Comparison of ENCODE assay signal across 8 mouse cellular contexts in the genomic region with DNA sequence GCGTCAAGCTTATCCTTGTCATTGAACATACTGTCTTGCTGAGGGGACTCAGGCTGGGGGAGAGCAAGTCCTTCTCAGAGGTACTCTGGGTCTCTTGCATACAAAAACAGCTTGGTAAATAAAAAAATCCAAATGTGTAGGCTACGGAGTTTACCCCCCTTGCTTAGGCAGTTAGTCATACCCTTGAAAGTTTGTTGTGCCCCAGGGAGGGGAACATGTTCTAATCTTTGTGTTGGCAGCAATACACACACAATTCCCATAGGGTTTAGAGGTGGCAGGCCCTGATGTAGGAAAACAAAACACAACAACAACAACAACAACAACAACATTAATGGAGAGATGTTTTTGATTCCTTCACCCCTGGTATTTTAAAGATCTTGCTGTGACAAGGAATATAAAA. TPM values are rescaled to one million over a fixed set of nuclear protein-coding genes. Genes with fewer than 3 reads are reported as not detected.
A peak's percentile ranks its signal among the peaks of the same experiment; 100 is the strongest.
DNase-seq lines count a peak whose midpoint lies in the region; ATAC-seq and TF ChIP-seq lines count a peak whose summit lies in the region.

No protein-coding gene starts in this region.

- peak overlapping the region; percentile 94; the same call in 1 of the 2 replicates for H3K27ac ChIP-seq in limb, embryonic 11.5 days (replicated peaks; ENCODE audit: low read depth, low read length)
- H3K27ac ChIP-seq in stomach, postnatal 0 days (replicated peaks): peak overlapping the region; percentile 94; the same call in 1 of the 2 replicates

- peak; percentile 24 for DNase-seq in embryo, embryonic 10 days (ENCODE audit: low spot score)
- DNase-seq in embryo, embryonic 11 days: no peak
- DNase-seq in thymus, postnatal 14 days: peak; percentile 32
- DNase-seq in thymus, adult 18-20 months: no peak
- no peak for DNase-seq in limb, embryonic 11.5 days (ENCODE audit: low spot score)
- no peak for DNase-seq in stomach, postnatal 0 days (ENCODE audit: low spot score)
- DNase-seq in left cerebral cortex, adult 8-10 months (ENCODE audit: low spot score in 2 of 2): no peak
- no peak for DNase-seq in gastrocnemius, postnatal 10 days

- H3K4me3 ChIP-seq in limb, embryonic 11.5 days (ENCODE audit: low read depth, low read length): peak overlapping the region; percentile 97
- H3K4me3 ChIP-seq in stomach, postnatal 0 days (ENCODE audit: low read depth, low read length): peak overlapping the region; percentile 90

- peaks cover 13% of the 10 kb centered on the region; the same call in 1 of the 2 replicates for H3K4me1 ChIP-seq in limb, embryonic 11.5 days (ENCODE audit: control insufficient read depth, insufficient read depth, low read length)
- no peaks in the 10 kb centered on the region for H3K4me1 ChIP-seq in stomach, postnatal 0 days (replicated peaks; ENCODE audit: control insufficient read depth, insufficient read depth)

- H3K4me2 ChIP-seq in limb, embryonic 11.5 days (ENCODE audit: low read depth, severe bottlenecking): peak overlapping the region; percentile 76
- peak overlapping the region; percentile 70 for H3K4me2 ChIP-seq in stomach, postnatal 0 days (replicated peaks; ENCODE audit: low read depth)

- H3K36me3 ChIP-seq in limb, embryonic 11.5 days (ENCODE audit: control insufficient read depth, insufficient read depth, low read length): no peaks in the 10 kb centered on the region
- no peaks in the 10 kb centered on the region for H3K36me3 ChIP-seq in stomach, postnatal 0 days (ENCODE audit: control insufficient read depth, insufficient read depth, low read length)

- ATAC-seq in limb, embryonic 11.5 days (ENCODE audit: insufficient number of reproducible peaks, low FRiP score, low TSS enrichment, low read depth): no peak
- no peak for ATAC-seq in stomach, postnatal 0 days (ENCODE audit: low FRiP score, low TSS enrichment)

- no peaks in the 10 kb centered on the region for H3K27me3 ChIP-seq in limb, embryonic 11.5 days (ENCODE audit: control insufficient read depth, insufficient read depth, low read length)
- no peaks in the 10 kb centered on the region for H3K27me3 ChIP-seq in stomach, postnatal 0 days (ENCODE audit: control insufficient read depth, insufficient read depth, low read length)

- no peak for TF ChIP-seq CTCF in stomach, postnatal 0 days (IDR thresholded peaks at IDR 0.05; ENCODE audit: low read depth)

- H3K9me3 ChIP-seq in limb, embryonic 11.5 days (ENCODE audit: control insufficient read depth, low read length): no peaks in the 10 kb centered on the region
- no peaks in the 10 kb centered on the region for H3K9me3 ChIP-seq in stomach, postnatal 0 days (ENCODE audit: control insufficient read depth, low read length)

- TF ChIP-seq EP300 in stomach, postnatal 0 days (optimal IDR thresholded peaks at IDR 0.05): no peak

- 0% methylated on average over 1 of the region's 2 CpGs for WGBS in limb, embryonic 11.5 days
- 4% methylated on average over 2 of the region's 2 CpGs for WGBS in stomach, postnatal 0 days

- H3K9ac ChIP-seq in limb, embryonic 11.5 days (ENCODE audit: low read length): peak overlapping the region; percentile 95
- H3K9ac ChIP-seq in stomach, postnatal 0 days (ENCODE audit: low read length): peak overlapping the region; percentile 84

RNA-seq across cellular contexts. Expression of a gene that starts 2.3 kb away (rescaled TPM):
- polyA plus RNA-seq in limb, embryonic 11.5 days (2014; fragmentation: Nextera tagmentation; extraction: Ambion mirVana): 231 and 237 TPM in 2 replicates
- 59.2 and 69.0 TPM in 2 replicates for polyA plus RNA-seq in stomach, postnatal 0 days (2015; fragmentation: Nextera tagmentation; extraction: Ambion mirVana)
- 100 to 1,000 TPM; 145 to 156 (median 149) TPM for total RNA-seq in left cerebral cortex, adult 8-10 months (2022)
- 10 to 100 TPM; 26.0 to 27.5 TPM for total RNA-seq in gastrocnemius, postnatal 10 days (2021)

Comparison
In these comparisons a context has a peak if more than half of its experiments do, and no peak if none do; other contexts are left out.
1. DNase-seq: peak in embryo, embryonic 10 days (single experiment) and thymus, postnatal 14 days (single experiment); none in embryo, embryonic 11 days (single experiment), thymus, adult 18-20 months (0 of 2), limb, embryonic 11.5 days (single experiment), stomach, postnatal 0 days (single experiment), left cerebral cortex, adult 8-10 months (0 of 2) and gastrocnemius, postnatal 10 days (single experiment).
2. RNA of a gene that starts 2.3 kb away (total RNA-seq): 145 to 156 TPM in left cerebral cortex, adult 8-10 months; 26.0 to 27.5 TPM in gastrocnemius, postnatal 10 days; every median in the first group is over 4 times any median in the second.